Mouse (Mus musculus): ENCODE measurements around the gene Hibadh.

The Hibadh gene

GRCm38 (mm10) chr6:52502986-52503385 is 137.2 kb downstream of the Hibadh start:
- ATAC-seq (ENCODE audit: low TSS enrichment), result no peak

- no peak for ATAC-seq (ENCODE audit: low TSS enrichment)
These were observed 138.7 kb downstream of the Hibadh start for GRCm38 (mm10) chr6:52501479-52501878.
